Mouse (Mus musculus): ENCODE measurements around the gene Adck2.

Adck2 gene

DNA sequence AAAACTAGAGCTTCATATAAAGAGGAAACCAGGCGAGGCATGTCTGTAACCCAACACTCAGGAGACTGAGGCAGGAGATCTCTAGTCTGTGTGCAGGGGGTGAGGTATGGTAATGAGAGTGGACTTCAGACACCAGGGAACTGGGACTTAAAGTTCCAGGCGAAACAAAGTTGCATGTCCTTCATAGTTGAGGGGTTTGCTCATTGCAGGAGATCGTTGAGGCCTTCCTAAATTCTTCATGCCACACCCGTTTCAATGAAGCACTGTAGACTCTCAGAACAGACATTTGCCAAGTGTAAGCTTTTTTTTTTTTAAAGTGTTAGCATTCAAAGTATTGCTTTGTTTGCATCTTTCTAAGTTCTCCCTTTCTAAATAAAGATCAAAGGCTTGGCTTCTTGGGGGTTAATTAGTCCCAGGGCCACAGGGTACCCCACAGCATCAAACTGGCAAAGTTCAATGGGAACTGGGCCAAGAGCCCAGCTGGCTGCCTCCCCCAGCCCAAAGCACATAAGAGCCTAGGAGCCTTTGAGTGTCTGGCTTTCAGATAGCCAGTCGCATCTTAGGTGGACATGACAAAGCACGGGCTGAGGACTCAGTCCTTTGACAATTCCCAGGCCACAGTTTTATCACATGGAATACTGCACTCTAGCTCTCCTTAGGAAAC lies 14.3 kb upstream of the Adck2 start:
- no peak for DNase-seq

DNA sequence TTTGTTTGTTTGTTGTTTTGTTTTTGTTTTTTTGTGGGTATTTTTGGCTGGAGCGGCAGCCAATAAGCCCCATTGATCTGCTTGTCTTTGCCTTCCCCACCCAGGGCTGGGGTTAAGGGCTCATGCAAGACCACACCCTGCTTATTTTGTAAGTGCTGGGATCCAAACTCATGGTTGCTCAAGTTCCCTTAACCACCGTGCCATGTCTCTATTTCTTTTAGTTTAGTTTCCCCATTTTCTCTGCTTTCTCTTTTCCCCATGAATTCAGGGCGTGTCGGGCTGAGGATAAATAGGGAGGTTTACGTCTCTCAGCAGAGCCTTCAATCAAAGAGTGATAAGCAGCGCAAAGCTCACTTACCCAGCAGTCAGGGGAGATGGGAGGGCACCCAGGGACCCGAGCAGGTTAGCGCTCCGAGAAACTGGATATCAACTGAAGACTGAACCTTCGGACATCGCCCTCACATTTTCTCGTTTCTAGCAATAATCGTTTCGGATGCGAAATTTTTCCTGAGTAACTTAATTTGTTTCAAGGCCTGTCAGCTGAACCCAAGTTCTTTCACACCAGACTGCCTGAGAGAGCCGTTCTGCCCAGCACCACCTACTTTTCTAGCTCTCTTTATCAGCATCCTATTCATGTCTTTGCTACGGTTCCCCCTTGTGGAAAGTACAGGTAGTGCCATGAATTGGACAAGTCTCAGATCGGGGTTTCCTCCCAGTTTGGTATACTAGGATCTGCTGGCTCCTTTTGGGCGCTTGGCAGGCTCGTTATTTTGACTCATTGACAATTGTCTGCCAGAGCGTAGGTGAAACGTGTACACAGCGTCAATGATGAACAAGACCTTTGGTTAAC lies 11.3 kb upstream of the Adck2 start:
- peak; percentile 70 to 91 for DNase-seq

DNA sequence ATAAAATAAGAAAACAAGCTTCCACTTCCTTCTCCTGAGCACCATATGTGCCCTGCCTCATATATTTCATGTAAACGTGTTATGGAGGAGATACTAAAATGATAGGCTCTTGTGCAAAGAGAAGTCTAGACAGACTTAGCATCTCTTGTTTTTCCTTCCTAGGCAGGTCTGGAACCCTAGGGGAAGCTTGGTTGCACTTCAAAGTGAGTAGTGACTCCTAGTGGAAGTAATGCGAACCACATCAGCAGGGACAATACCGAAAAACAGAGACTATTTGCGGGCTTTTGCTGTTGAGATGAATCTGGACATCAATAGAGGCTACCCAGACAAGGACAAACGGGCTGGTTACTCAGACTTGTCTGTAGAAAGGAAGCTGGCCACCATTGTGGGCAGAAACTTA lies 6.1 kb upstream of the Adck2 start:
- DNase-seq: peak in 1 of 2 experiments; percentile 55

DNA sequence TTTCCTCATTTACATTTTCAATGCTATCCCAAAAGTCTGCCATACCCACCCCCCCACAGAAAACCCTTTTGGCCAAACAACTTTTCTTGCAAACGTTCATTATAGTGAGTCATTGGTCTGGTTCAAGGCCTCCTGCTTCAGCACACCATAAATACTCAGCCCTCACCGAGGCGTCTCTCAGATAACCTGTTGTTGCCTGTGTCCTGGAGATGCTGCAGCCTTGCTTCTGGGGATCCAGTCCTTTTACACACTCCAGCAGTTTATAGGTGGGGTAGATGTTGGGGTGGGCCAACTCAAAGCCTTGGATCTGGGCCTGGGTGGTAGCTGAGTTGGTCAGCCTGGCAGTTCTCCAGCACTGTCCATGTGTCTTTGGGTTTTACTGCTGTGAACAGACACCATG lies 3.2 kb upstream of the Adck2 start:
- DNase-seq: no peak

DNA sequence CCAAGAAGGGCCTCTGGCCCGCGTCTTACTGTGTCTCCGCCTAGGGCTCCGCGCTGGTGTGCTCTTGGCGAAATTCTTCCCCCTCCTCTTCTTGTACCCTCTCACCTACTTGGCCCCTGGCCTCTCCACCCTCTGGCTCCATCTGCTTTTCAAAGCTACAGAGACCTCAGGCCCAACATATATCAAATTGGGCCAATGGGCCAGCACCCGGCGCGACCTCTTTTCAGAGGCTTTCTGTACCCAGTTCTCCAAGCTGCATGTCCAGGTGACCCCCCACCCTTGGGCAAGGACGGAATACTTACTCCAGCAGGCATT lies 839 bp downstream of the Adck2 start:
- peak; percentile 29 to 69 for DNase-seq

DNA sequence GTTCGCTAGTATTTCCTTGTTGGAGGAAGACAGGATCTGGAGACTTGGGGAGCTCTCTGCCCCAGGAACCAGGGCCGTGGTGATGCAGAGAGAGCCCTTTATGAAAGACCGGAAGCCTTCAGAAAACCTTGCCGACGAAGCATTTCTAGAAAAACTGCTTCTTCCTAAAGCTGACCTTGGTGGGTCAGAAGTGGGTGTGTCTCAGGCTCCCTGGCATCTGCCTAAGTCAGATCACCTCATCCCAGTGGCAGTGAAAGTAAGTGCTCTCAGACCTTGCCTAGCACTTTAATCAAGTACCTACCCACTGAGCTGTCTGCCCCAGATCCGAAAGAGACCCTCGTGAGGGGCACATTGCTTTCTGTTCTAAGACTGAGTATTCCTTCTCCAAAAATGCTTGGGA lies 1.3 kb downstream of the Adck2 start:
- DNase-seq: no peak

DNA sequence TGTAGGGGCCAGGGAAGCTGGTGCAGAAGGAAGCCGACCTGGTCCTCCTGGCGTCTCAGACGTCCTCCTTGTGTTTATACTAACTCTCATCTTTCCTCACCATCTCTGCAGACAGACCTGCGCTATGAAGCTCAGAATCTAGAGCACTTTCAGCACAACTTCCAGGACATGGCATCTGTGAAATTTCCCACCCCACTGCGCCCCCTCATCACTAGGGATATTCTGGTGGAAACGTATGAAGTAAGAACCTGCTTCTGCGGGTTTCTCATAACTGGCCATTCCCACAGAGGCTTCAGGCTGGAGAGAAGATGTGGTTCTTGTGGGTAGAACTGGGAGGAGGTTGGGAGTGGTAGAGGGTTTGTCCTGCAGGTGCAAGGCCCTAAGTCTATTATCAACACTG lies 5.9 kb downstream of the Adck2 start:
- no peak for DNase-seq

DNA sequence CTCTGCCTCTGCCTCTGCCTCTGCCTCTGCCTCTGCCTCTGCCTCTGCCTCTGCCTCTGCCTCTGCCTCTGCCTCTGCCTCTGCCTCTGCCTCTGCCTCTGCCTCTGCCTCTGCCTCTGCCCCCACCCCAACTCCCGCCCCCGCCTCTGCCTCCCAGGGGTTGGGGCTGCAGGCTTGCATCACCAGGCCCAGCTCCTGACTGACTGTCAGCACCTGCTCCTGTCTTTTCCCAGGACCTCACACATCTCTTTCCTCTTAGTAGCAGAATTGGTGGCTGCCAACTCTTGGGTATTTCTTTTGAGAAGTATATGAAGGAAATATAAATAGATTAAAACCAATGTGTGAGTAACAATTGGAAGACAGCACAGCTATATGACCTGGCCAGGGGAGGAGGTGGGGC lies 6.9 kb downstream of the Adck2 start:
- DNase-seq: no peak

DNA sequence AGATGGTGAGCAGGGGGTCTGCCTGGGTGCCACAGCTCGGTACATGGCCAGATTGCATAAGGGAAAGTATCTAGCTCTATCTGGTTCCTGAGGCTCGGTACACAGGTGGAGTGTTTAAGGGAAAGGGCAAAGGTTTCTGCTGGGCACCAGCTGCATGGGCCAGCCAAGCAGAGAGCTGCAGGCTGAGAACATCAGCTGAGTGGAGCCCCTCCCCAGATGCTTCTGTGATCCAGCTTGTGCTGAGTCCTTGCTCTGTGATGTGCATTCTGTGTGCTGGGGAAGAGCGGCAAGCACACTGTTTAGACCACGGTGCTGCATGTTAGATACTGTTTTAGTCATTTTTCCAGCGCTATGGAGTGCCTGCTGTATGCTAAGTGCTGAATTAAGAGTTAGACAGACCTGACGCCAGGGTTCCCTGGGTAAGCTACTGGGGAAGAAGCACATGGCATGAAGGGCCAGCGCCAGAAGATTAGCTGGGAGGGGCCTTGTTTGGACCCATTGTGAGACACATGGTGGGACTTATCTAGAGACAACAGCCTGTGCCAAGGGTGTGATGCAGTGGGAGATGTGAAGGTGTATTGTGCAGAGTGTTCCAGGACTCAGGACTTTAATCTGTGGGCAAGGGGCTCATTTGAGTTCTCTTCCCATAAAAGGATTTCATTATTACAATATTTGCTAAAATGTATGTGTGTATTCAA lies 7.6 kb downstream of the Adck2 start:
- DNase-seq: no peak

DNA sequence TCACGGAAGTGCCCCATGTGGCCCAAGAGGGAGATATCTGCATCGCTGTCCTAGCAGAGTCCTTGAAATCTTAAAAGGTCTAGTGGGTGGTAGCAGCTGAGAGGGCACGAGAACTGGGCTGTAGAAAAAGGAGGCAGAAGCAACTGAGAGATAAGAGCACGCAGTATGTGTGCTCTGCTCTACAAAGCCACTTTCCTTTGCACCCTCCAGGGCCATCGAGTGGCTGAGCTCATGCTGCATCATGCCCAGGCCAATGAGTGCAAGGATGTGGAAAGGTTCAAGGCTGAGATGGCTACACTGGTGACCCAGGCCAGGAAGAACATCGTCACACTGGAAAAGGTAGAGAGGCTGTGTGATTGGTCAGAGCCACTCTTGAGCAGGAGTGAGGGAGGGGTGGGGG lies 11.8 kb downstream of the Adck2 start, which contains the start of gene Gm42420:
Gene Gm42420 (plus strand): TSS at position 237 of the 400 bp plus-strand sequence.
- no peak for DNase-seq

DNA sequence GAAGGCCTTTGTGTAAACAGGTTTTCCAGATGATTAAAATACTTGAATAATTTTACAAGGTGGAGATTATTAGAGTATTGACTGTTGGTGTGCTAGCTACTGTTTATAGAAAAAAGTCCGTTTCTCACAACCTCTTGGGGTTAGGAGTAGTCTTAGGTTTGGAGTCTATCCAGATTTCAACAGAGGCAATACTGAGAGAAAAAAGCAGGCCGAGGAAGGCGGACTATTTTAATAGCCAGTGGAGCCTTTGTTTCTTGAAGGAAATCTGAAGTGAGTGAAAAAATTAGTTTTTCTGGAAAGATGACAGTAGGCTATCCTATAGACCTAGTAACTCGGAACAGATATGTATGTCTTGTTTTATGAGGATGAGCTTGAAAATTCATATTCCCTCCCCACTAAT lies 17.8 kb downstream of the Adck2 start:
- DNase-seq: no peak

DNA sequence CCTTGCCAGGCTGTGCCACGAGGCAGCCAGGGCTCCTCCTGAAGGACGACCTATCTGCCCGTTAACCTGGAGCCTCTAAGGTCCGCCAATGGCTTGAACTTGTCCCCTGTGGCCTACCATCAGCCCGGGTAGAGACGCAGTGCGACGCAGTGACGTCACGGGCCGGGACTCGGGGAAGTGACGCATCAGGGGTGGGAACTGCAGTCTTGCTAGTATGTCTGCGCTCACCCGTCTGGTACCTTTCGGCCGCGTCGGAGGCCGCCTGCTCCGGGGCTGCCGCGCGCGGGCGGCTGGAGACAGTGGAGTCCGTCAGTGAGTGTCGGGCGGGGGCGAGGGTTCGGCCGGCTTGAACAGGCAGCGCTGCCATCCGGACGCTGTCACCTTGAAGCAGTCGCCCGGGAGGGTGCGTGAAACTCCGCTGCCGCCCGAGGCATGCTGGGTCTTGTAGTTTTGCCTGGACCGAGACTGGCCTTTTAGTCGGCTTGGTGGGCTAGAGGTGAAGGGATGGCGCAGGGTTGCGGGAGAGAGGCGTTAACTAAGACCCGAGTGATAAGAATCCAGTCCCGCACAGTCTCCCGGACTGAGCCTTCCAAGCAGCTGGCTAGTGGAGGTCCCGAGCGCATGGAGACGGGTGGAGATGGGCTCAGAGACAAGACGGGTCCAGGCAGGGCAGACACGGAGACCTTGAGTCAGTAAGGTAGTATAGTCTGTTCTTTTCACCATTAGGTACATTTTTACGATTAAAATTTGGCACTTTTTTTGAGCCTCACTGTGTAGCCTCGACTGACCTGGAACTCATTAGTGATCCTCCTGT lies 18.9 kb downstream of the Adck2 start, which contains the start of gene Ndufb2:
Gene Ndufb2 (plus strand): TSS at position 174 of the 814 bp plus-strand sequence.
- DNase-seq: peak; percentile 95 to 98

DNA sequence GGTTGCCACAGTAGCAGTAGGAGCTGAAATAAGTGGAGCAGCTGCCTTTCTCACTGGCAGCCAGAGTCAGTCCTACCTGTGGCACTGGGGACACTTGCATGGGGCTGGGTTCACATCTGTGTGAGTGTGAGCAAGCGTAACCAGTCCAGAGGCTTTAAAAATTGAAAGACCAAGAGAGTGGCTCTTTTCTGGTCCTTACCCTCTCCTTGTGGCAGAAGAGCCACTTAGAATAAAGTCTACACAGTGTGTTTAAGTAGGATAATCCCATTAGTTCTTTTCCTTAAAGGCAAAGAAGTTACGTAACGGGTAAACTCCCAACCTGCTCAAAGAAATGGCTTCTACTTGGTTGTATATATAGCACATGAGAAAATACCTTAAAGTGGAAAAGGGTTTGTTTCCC lies 27.2 kb downstream of the Adck2 start:
- DNase-seq: no peak

DNA sequence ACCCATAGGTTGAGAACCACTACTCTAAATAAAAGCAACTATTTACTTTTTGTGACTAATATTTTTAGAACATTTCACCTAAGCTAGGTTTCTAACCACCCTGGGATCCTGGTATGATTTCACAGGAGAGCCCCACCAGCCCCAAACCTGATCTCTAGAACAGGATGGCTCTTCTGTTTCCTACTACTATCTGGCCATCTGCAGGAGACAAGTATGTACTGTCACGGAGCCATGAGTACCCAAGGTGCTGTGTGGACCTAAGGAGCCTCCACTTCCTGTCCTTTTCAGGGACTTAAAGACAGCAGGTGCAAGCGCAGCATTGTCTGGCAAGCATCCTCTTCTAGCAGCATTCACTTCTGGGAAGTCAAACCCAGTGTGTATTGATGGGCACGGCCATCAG lies 28.2 kb downstream of the Adck2 start:
- DNase-seq: no peak

DNA sequence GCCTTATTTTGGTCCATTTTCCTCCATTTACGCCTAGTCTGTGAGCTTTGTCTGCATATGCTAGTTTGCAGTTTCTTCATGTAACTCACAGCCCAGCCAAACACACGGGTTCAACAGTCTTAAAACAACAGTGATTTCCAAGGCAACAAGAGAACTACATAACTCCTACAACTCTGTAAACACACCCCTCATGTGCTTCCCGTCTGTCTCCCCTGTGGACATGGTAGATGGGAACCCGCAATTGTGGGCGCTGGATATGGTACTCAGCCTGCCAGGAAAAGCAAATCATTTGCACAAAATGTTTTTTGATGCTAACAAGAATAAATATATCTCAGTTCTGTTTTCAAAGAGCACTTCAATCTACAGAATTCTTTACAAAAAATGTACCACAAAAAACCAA lies 30.9 kb downstream of the Adck2 start:
- DNase-seq: no peak

DNA sequence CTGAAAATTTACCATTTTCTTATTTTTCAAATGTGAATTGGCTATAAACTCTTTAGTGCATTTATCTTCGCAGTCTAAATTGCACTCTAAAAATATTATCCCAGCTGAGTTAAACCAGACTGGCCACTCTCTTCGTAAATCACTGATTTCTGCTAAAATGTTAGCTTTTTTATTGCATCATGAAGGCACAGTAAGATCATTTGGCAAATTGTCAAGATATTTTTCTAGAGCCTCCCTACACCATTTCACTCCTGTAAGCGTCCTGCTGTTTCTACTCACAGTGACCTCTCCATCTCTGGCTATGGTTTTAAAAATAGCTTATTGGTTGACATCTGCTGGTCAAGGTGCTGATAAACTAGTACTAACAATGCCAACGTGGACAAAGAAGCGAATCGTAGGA lies 32.4 kb downstream of the Adck2 start:
- no peak for DNase-seq

DNA sequence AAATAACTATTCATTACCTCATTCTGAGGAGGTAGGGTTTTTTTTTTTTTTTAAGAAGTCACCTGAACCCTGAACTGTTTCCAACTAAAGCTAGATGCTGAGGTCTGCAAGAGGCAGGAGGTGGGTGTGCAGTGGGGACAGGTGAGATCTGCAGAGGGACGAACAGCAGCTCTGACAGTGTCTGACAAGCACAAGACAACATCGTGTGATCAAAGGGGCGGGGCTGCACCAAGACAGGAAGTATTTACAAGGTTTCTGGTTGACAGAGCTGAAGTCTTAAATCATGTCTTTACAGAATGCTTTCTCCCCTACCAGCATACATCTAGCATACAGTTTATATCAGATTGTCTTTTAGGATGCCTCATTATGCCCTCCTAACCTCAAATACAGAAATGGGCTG lies 33.2 kb downstream of the Adck2 start:
- peak; percentile 14 to 49 for DNase-seq

DNA sequence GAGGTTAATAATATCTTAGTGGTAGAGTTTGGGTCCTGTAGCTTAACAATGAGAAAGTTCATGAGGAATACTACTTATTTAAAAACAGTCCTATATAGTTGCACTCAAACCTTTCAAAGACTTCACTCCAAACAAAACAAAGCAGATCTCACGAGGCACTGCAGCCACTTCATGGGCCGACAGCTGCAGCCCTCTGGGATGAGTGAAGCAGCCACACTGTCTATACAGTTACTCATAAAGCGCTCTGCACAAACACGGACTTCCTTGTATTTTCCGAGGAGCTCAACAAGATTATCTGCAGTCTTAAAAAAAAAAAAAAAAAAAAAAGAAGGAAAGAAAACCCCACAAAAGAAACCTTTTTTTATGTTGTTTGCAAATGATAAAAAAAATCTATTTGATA lies 33.7 kb downstream of the Adck2 start:
- no peak for DNase-seq

DNA sequence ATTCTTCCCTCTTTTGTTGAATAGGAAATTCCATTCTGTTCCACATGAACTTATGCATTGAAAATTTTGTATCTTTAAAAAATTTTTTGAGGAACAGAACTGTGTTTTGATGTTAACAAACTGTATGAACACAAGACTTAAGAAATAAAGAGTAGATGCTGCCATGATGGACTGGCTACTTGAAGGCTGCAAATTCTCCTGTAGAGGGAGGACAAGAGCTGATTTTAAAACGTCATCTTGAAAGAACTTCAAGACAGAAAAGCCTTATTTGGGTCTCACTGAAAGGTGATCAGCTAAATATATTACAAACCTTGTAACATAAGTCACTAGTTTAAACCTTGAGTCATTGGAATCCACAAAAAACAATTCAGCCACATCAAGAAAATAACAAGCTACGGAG lies 36.5 kb downstream of the Adck2 start:
- no peak for DNase-seq

DNA sequence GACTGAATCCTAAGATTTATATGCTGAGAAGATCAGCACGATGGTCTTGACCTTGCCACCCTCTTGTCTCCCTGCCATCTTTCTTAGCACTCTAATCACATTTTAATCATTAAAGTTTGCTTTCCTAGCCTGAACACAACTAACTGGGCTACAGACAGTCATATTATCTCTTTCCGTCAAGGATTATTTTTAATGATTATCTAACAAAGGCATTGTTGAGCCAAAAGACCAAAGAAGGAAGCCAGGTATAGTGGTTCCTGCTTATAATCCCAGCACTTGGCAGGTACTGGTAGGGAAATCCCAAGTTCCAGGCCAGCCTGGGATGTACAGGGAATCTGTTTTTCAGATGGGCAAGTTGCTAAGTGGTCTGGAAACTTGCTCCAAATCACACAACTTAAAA lies 37.6 kb downstream of the Adck2 start:
- no peak for DNase-seq

Data from kidney, postnatal 25 days (tissue).